Mouse (Mus musculus): Measurements from ENCODE around the gene Raph1. TPM values are rescaled to one million over a fixed set of nuclear protein-coding genes. Genes with fewer than 3 reads are reported as not detected.
A peak's percentile ranks its signal among the peaks of the same experiment; 100 is the strongest.

Raph1 gene
- total RNA-seq, 2 experiments from 2014 or later = 104 to 457 TPM

DNA sequence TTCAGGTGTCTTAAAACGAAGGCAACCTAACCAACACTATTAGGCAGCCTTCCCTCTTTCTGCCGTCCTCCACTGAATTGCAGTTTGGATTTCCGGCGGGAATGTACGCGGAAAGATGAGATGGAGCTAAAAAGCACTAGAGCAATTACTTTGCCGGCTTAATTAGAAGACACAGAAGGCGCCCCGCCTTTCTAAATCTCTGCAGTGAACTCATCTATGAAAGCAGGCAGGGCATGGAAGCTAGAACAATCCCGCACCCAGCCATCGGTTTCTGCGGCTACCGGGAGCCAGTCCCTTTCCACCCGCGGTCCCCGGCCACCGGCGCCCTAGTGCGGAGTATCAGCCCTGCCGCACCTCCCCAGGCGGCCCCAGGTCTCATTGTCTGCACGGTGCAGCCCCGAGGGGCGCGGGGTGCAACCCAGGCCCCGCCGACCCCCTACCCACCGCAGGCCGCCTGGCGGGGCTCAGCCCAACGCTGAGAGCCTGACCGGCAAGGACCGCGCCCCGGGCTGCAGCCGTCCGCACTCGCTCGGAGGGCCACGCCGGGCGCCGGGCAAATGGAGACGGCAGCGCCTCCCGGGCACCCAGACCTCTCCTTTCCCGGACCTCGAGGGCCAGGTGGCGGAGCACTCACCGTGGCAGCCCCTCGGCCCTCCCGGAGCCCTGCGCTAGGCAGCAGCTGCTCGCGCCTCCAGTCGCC lies 823 bp downstream of the Raph1 start:
- DNase-seq = peak in 1 of 2 experiments; percentile 65

DNA sequence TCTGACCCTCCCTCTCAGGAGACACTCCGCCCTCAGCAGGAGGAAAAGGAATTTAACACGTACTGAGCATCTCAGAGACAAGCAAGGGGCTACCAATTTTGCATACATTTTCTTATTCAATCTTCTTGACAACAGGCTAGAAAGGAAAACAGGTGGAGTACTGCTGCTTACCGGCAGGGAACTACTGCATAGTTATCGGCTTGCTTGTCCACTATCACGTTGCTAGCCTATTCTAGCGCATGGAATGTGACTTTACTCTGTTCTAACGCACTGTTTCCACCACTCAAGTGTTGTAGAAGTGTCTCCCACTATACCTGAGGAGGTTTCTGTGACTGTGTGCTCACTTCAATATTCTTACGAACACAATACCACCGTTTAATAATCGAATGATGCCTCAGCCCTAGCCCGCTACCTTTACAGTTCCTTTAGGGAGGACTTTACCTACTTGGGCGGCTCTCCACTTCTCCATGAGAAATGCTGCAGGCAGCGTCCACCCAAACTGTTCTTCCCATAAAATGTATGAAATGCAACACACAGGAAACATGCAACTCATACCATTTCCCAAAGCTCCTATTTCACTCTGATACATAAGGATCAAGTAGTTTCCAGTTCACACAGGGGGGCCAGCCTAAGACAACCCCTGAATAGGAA lies 1.5 kb downstream of the Raph1 start:
- peak in 1 of 2 experiments; percentile 19 for DNase-seq

DNA sequence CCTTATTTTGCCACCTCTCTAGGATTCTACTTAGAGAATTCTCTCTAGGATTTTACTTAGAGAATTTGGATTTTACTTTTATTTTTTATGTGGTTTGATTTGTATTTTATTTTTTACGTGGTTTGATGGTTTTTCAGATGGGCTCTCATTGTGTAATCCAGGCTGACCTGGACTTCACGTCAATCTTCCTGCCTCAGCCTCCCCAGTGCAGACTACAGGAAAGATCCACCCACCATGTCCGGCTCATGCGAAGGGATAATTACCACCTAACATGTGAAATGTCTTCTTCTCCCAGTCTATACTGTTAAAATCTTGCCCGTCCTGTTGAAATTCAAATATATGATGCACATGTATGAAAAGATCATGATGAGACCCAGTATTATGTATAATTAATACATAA lies 2.2 kb downstream of the Raph1 start:
- DNase-seq = no peak

DNA sequence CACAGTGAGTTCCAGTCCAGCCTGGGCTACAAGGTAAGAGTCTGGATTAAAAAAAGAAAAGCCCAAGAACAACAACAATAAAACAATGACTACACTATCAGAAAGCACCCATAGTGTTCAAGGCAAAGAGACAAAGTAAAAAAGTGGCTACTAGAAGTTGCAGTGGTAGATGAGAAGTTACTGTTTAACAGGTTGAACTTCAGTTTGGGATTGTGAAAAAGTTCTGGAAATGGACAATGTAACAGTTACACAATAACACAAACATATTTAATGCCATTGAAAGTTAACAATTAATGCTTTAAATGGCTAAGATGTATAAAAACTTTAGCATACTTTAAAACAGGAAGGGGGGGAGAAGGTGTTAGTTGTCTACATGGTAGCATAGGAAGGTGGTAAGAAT lies 3.9 kb downstream of the Raph1 start:
- DNase-seq = no peak

DNA sequence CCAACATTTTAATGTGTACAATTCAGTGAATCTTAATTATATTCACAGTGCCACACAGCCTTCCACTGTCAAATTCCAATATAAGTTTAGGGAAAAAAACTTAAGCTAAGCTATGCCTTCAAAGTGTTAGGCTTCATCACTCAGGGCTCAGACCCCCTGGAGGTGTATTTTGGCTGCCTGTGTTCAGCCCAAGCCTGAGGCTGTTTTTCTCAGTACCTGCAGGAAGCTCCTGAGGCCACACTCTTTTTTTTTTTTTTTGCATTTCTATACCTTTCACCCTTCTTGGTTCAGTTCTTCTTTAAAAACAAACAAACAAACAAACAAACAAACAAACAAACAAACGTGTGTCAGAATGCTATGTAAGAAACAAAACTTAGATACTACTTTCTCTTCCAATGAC lies 23.2 kb downstream of the Raph1 start:
- DNase-seq = no peak

DNA sequence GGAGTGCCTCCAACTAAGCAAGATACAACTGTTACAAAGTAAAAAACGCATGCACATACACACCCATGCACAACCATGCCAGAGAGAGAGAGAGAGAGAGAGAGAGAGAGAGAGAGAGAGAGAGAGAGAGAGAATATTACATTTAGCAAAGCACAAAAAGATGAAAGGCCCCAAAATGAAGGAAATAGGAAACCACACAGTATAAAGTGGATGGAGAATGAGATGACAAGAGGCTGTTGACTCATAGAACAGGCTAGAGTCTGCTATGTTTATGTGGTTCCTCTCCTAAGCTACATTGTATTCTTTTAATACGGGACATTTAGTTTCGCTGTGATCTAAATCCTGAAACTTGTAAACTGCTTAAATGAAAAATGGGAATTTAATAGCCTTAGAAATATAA lies 27.6 kb downstream of the Raph1 start:
- DNase-seq = no peak

DNA sequence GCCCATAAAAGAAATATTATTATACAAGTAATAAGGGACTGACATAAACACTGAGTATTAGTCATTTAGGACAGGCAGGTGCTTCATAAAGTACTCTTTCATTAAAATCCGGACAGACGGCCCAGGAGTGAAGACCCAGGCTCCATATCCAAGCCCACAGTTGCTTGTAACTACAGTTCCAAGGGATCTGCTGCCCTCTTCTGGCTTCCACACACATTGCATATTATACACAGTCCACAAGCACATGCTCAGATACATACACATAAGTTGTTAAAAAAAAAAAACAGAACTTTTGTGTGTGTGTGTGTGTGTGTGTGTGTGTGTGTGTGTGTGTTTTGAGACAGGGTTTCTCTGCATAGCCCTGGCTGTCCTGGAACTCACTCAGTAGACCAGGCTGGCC lies 32.0 kb downstream of the Raph1 start:
- DNase-seq = peak; percentile 5 to 28

DNA sequence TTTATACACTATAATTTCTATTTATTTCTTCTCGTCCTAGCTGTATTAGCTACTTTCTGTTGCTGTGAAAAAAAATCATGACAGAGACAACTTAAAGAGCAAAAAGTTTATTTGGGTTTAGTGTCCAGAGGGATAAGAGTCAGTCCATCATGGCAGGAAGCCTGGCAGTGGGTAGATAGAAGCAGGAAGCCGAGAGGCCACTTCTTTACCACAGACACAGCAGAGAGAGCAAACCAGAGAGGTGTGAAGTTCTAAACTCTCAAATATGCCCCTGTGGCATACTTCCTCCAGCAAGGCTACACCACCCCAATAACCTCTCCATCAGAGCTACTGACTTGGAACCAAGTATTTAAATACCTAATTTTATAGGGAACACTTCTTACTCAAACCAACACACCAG lies 36.3 kb downstream of the Raph1 start:
- DNase-seq = no peak

DNA sequence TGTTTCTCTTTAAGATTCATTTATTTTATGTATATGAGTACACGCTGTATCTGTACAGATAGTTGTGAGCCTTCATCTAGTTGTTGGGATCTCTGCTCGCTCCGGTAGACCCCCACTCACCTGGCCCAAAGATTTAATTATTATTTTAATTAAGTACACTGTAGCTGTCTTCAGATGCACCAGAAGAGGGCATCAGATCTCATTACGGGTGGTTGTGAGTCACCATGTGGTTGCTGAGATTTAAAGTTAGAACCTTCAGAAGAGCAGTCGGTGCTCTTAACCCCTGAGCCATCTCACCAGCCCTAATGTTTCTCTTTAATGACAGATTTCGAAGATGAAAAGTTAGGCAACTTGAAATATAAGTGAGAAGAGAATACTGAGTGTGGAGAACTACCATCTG lies 36.8 kb downstream of the Raph1 start:
- DNase-seq = no peak

DNA sequence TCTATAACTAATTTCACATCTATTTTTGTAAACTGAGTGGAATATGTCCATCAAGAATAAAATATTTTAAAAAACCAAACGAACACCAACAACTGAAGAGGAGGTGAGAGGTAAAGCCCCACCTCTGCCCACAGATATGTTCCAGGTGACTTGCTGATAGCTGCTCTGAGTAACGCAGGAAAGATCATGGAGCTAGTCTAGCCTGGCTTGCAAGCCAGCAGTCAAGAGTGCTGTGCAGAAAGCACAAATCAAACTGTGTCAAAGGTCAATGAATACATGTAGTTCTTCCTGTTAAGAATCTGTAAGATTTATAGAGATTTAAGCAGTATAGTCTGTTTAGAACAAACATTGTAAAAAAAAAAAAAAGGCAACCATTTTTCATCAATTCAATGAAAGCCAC lies 56.3 kb downstream of the Raph1 start:
- no peak for DNase-seq

DNA sequence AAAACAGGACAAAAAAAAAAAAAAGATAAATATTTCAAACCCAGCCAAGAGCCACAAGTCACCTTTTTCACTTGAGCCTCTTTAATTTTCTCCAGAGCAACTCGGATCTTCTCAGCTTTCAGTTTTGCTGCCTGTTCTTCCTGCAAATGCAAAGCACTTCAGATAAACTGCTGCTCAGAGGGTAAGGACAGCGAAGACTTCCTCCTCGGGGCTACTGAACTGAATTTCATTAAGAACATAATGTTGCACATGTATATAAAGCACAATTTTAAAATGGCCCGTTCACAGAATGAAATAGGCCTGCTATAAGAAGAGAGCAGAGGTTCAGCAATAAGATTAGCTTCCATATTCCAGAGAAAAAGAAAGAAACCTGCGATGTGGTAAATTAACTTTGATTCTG lies 63.4 kb downstream of the Raph1 start:
- DNase-seq = no peak

DNA sequence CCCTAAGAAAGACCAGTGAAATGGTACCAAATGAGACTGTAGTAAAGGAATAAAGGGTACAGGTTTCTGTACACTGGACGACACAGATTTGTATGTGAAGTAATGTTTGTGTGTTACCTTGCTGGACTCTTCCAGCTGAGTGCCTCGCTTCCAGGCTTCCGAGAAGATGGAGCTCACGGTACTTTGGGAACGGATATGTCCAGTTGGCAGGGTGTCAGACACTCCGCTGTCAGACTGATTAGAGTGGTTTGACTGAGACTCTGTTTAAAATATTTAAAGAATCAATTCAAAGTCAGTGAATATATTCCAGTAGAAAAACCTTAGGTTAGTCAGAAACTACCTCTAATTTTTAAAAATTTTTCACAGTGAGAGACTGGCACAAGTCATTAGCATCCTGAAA lies 73.5 kb downstream of the Raph1 start:
- no peak for DNase-seq

DNA sequence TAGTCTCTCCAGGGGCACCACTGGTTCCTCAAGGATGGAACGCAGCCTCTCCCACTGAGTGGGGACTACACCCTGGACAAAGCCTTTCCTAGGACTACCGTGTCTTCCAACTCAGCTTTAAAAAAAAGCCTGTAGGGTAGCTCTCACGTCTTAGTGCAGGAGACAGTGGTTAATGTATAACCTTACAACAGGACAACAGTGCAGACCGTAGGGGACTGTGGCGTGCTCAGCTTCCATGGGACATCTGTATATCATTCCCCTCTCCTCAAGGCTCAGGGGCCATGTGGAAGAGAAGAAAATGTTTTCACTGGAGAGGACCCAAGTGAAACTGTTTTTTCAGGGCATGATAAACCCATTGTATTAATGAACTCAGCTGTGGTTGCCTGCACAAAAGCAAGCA lies 74.5 kb downstream of the Raph1 start:
- no peak for DNase-seq

DNA sequence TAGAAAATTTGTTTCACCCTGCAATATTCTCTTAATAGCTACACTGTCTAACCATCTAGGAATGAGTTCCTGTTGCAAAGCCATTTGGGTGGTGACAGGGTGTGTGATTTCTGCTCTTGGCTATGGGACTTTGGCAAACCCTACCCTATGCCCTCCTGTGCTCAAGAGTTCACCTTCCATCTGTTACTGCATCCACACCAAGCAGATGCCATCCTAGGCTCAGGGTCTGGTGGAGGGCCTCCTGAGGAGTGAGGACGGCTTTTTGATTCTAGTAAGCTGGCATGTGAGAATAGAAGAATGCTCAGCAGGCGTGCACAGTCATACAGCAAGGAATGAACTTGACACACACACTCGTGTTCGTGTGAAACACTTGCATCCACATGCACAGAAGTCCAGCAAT lies 76.4 kb downstream of the Raph1 start:
- no peak for DNase-seq

DNA sequence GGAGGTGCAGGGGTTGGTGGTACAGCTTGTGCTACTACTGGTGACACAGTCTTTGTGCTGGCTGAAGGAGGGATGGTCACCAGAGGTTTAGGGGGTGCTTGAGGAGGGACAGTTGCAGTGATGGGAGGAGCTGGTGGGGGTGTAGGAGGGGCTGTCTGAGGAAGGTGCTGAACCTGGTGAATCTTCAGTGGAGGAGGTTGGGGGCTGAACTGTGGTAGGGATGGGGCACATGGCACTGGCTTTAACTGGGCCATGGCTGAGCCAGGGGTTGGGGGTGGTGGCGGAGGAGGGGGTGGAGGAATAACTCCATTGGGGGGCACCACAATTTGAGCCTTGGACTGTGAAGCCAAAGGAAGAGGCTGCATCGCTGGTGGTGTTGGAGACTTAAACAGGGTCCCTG lies 77.2 kb downstream of the Raph1 start:
- no peak for DNase-seq

DNA sequence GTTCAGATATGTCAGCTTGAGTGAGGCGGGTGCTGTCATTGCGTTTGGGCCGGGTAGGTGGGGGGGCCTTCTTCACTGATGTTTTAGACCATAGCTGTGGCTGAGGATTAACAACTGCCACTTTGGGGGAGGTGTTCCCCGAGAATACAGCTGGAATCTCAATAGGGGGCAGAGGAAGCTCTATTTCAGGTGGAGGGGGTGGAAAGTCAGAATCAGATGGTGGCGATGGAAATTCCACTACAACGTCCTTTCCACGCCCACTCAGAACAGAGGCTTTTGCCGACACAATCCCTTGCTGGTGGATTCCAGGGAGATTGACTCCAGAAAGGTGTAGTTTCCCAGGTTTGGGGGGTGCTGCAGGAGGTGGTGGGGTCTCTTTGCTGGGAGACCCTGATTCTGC lies 78.3 kb downstream of the Raph1 start:
- DNase-seq = no peak

DNA sequence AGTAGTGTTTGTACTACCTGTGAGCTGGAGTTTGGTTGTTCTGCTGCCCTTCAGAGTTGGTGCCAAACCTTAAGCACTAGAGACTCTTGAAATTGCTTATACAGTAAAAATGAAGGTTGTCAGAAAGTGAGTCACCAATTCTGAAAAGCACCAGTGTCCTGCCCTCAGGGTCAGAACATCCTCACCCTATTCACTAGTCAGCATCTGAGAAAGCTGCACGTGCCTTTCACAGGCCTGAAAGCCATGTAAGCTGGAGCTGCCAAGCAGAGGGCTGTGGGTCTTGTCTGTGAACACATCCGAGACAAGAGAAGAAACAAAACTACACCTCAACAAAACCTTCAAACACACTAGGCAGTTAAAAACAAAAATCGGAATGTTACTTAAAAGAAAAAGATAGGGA lies 81.3 kb downstream of the Raph1 start:
- DNase-seq = peak; percentile 44 to 61

DNA sequence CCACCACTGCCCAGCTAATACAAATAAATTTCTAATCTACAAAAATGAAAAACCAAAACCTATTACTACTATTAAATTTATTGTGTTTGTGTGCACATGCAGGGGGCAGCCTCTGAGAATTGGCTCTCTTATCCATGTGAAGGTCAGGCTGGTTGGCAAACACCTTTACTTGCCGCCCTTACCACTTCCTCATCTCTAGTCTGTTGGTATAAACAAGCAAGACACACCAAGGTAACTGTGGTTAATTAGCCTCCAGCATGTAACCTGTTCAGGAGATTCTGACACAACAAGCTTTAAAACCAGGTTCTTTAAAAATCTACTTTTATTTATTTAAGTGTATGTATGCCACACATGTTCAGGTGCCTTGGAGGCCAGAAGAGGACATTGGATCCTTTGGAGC lies 84.0 kb downstream of the Raph1 start:
- no peak for DNase-seq

DNA sequence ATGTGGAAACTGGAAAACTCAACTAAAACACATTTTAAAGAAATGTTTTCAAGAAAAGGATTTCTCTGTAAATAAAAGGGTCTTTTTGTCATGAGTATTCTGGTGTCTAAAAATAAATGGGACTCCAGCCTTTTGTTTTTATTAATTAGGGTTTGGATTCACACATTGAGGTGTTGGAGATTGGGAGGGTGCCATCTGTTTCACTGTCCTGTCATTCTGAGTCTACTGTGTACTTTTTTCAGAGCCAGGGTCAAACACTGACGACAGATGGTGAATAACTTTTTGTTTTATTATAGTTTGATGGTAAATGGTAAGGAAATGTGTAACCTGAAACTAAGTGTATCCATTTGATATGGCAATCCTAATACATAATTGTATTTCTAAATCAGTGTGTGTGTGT lies 85.3 kb downstream of the Raph1 start:
- DNase-seq = no peak

DNA sequence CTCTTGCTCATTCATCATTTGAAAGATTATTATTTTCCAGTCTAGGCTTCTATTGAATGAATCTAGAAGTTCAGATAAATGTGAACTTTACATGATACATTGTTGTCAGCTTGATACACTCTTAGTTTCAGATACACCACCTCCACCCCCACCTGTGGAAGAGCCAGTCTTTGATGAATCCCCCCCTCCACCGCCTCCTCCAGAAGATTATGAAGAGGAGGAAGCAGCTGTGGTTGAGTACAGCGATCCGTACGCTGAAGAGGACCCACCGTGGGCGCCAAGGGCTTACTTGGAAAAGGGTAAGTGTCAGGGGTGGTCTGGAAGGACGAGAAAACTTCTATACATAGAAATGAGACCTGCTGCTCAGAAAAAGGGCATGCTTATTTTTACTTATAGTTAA lies 96.4 kb downstream of the Raph1 start:
- no peak for DNase-seq

DNA sequence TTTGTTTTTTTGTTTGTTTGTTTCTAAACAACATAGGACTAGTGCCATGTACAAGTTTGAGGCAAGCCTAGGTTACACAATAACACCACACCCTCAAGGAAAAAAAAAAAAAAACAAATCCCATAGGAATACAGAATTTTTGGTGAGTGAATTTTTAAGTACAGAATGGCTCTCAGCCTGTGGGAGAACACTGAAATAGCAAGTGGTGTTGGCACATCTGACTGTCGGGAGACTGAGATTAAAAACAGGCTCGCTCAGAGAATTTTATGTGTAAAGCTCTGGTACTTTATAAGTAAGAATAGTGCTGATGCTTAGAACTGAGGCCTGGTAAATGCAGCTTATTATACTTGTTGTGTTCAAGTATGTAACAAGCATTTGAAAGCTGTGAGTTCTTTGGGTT lies 97.4 kb downstream of the Raph1 start:
- no peak for DNase-seq

DNA sequence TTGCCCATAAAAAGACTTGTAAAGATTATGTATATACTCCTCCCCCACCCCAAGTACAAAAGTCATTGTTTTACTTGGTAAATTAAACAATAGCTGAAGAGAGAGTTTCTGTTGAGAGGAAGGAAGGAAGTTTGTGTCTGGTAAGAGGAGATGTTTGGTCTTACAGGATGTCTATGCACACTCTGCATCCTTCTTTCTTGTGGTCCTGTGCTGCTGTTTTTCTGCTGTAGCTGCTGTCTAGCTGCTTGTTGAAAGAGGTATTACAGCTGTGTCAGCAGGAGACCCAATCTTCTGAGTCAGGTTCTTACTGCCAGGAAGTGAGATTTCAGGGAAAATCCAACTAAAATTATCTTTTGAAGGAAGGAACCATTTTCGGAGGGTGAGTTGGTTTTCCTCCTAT lies 106.3 kb downstream of the Raph1 start:
- no peak for DNase-seq

DNA sequence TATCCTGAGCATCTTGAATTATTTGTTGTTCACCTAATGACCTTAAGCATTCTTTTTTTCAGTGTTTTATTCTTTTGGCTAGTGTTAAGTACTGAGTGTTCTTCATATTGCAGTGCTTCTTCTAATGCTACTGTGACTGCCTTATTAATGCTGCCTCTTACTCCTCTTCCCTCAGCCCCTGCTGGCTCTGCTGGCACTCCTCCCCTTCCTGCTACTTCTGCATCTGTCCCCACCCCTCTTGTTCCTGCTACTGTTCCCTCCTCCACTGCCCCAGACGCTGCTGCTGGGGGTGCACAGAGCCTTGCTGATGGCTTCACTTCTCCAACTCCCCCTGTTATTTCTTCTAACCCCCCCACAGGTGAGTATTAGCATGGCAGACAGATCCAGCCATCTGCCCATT lies 117.0 kb downstream of the Raph1 start:
- no peak for DNase-seq

DNA sequence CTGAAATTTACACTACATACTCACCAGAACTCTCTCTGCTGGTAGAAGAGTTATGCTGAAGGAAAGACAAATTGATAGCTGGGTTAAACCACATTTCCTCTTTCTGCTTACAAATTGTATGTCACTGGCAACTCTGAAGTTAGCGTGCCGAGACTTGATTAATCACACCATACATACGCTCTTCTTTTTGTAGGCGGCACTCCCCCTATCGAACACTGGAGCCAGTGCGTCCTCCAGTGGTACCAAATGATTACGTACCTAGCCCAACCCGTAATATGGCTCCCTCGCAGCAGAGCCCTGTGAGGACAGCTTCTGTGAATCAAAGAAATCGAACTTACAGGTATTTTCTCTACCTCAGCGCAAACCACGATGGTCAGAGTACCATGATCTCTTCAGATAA lies 119.8 kb downstream of the Raph1 start:
- DNase-seq = no peak

Measured in adrenal gland, postnatal 36 days (tissue).